Mouse (Mus musculus): ENCODE data around the gene Cep41.
A peak's percentile ranks its signal among the peaks of the same experiment; 100 is the strongest.

The Cep41 gene

DNA sequence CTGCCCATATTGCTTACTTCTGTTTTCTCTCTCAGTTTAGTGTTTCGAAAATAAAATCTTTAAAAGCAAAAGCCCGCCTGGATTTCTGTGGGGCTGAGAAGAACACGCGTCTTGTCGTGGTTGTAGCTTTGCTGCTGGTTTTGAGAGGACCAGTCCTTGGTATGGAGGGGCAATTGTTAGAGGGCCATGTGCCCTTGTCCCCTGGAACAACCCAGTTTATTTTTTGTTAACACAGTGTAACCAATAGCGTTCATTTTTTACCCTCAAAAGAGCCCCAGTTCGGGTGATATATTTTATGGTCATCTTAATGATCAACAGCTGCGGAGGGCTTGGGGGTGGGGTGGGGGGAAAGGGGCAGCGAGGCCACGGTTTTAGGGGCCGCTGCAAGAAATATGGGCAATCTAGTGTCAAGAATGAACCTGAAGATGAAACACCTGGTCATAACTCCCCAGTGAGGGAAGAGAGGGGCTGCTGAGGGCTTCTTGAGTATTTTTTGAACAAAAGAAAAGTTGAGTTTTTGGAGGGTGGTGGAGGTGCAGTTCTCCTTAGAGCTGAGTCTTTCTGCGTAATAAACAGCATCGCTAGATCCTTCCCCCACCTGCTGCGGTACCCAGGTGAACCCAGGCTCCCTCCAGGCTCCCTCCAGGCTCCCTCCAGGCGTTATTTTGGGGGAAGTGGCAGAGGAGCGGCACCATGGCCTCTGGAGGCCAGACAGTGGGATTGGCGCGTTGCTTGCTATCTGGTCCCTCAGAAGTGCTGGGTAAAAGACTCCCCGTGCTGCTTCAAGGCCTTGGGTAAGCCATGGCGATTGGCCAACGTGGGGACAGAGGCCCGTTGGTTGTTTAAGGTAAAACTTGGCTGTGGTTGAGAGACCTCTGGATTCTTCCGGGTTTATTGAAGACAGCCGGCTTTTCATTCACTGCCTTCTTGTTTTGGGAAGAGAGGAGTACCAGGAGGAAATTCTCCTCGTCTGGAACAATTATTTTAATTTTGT is 17.1 kb upstream of the Cep41 start:
- no peak for DNase-seq

DNA sequence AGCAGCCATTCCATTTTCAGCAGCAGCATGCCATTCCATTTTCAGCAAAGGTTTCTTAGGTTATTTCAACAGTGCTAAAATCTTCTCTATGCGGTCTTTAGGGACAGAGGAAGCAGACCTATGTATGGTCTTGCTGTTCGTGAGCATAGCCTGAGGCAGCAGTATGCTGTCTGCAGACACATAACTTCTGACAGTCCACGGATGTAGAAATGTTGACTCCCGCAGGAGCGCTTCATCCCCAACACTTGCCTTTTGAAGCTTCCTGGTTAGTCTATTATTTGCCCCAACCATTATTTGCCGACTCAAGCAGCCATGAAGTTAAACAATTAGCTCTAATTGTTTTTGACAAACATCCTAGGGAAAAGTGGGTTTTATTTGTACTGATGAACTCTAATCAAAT is 15.6 kb upstream of the Cep41 start:
- no peak for DNase-seq

DNA sequence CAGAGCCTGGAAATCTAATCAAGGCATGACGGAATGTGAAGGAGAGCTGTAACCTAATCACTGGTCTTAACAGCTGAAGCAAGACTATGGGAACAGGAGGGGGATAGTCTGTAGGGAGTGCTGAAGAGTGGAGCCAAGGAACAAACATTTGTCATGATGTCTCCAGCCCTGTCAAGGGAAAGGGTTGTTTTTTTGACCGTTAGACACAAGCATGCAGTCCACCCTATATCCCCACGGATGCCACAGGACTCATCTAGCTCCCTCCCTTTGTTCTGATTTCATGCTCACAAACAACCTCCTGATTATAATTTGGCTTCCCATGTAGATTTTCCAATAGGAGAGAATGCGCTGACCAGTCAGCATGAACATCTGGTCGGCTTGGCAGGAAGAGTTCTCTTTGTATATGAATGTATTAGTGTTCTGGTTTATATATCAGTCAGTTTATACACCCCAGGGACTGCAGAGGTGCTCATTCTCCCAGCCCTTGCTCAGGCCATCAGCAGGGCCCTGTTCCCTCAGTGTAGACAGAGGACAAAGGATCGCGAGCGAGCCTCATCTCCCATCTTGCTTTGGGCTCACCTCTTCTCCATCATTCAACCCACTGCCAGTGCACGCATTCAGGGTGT is 10.5 kb upstream of the Cep41 start:
- no peak for DNase-seq

DNA sequence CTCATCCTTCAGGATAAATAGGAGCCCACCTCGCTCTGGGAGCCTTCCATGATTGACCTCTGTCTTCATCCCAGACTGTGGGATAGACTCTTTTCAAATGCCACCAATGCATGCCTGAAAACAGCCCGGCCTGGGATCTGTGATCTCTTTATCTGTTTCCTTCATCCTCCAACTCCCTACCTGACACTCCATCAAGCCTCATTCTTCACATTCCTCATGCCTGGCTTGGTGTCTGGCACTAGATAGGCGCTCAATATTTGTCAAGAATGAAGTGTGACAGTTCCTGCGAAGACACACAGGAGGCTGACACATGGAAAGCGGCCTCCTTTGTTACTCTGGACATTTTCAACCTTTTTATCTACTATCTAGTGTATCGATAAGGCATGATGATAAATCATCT is 9.9 kb upstream of the Cep41 start:
- no peak for DNase-seq

DNA sequence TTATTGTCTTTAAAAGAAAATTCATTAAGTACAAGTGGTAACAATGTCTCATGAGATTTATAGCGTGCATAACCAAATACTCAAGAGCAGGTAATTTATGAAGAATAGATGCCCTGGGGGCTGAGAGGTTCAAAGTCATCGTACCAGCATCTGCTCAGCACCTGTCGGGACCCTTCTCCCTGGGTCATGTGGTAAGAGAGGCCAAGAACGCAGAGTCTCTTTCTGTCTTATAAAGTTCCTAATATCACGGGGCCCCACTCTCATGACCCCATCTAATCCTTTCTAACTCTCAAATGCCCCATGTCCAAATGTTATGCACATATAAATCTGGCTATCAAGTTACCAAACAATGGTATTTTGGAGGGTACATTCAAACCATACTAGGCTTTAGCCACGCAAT is 9.3 kb upstream of the Cep41 start:
- DNase-seq: no peak

DNA sequence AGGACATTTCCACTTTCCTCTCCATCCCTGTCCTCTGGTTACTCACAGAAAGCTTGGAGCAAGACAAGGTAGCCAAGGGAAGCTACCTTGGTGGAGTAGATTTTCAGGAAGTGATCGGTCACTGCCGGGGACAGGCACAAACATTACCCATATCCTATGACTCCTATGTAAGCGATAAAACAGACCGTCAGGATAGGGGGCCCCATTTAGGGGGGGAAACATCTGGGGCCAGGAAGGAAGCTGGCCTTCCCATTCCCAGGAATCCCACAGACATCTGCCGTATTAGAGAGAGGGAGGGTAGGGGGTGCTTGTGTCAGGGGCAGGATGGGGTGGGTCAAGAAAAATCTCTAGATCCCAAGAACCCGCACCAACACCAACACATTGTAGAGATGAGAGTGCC is 6.6 kb upstream of the Cep41 start:
- no peak for DNase-seq

DNA sequence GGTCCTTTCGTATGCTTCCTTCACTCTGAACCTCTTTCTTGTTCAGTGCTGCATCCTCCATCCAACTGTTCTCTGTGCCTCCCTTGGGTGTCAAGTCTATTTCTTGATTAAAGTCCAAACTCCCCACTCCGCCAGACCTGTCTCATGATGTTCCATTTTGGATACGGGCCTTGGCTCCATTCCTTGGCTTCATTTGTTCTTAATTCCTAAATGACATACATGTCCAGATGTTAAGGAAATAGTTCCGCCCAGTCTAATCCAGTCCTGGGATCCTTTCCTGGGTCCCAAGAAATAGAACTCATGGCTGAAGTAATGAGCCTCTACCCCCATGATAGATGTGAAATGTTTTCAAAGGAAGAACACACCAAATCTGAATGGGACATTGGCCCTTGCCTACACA is 4.5 kb upstream of the Cep41 start:
- no peak for DNase-seq

DNA sequence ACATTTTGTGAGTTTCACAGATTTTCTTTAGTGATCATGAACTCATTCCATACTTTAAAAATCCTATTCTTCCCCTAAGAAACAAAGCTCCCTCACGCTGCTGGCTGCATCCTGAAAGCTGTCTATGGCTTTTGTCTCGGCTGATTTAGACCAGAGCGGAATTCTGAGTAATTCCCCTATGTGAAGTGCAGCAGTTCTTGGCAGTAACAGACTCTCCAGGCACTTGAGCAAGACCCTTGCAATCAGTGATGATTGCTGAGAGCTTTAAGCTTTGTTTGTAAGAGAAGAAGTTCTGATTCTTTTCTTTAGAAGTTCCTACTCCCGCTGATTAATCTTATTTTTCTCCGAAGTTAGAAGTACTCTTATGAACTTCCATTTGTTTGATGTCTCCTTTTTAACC is 3.9 kb upstream of the Cep41 start:
- DNase-seq: no peak

DNA sequence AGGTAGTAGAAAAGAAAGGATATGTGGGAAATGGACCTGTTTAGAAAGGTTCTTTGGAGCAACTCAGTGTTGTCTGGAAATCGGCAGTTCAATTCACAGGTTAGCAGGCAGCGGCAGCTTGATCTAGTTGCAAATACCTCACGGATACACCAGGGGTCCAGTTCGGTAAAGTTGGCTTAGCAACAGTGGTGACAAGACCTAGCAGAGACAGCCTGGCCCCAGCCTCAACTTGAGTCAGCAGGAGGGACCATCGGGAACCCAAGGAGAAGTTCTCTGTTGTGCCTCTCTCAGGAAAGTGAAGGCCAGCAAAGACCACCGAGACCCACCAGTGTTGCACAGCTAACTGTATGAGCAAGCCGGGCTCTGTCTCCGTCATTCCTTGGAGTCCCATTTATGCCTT is 1.6 kb upstream of the Cep41 start:
- no peak for DNase-seq

DNA sequence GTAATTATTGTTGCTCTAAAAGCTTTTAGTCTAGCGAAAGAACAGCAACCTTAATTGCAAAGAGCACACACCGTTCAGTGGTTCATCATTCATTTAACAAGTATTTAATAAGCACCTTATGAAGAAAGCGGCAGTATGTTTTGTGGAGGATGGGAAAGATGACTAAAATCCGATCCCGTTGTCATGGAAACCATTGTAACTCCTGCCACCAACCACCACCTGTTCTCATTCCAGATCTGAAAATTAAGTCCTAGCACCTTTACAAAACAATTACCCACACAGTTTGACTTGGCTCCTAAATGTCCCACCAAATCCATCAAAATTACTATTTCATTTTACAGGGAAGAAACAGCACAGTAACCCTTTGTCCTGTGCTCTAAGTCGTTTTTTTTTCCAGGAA is 660 bp upstream of the Cep41 start:
- DNase-seq: peak; percentile 67

DNA sequence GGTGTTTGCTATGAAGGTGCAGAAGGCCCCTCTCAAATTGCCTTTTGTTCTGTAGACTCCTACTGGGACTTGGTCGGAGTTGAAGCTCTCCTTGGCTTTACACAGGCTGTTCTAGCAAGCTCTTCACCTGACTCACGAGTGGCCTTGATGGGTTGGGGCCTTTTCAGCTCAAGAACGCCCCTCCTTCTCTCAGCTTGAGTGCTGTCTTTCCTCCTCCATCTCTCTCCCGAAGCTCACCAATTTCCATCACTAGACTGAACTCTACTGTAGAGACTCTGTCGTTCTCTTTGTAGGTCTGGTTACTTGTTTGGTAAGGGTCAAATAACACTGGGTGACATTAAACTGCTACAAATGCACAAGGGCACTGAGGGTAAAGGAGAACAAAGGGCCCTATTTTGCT is 723 bp downstream of the Cep41 start:
- DNase-seq: no peak

DNA sequence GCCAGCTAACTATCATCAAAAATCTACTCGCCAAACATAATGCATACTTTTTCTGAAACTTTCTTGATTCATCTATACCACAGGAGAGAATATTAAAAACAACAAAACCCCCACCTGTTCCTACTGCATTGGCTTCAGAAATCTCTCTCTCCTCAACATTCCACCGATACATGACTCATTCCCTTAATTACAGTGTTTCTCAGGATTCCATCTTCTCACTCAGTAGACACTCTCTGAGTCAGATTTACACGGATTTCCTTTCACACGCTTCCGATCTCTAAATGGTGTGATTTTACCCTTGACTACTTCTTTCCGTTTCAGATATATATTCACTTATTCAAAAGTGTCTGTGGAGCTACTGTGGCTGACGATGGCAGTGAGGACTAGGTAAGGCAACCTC is 6.4 kb downstream of the Cep41 start:
- no peak for DNase-seq

DNA sequence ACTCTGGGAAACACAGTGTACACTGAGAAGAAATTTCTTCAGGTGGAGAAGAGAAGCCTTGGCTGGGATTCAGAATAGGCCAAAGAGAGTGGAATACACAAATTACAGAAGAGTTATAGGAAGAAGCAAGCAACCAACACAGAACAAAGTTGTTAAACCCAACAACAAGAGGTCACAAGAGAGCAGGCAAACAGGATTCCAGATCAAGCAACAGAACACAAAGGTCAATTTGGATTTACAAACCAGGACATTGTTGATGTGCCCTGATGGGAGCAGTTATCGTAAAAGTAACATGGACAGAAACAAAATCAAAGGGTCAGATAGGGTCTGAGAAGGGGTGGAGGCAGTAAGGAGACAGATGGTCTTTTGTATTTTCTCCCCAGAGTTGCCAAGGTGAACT is 9.0 kb downstream of the Cep41 start:
- no peak for DNase-seq

DNA sequence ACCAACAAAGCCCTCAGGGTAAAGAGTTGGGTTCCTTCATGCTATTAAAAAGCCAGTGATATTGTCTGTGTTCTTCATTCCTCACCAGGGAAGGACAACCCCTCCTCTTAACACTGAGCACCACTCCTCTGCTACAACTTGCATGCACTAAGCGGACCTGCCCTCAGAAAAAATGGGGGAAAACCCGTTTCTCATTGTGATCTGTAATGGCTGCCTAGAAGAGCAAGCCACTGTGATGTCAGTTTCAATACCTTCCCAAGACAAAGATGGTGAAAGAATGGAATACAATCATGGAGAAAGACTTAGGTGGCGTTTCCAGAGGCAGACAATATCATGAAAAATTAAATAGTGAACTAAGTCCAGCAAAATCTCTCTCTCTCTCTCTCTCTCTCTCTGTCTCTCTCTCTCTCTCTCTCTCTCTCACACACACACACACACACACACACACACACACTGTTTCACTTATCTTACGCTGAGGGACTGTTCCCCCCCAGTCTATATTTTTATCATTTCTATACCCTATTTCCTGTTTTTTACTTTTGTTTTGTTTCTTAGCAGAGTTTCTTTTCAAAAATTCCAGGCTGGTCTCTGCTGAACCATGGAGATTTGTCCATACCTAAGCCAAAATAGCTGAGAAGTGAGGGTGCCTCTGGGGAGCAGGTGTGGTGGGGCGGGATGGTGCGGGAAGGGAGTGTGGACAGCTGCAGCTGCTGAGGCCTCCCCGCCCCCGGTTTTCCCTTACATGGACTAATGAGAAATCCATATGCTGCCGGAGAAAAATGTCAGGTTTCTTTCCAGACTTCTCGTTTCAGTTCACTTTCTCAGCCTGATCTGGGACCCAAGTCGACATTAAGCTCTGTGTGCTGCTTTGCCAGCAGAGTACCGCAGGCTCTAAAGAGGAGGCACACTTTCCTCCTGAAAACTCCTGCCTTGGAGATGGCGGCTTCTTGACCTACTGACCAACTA is 11.3 kb downstream of the Cep41 start:
- peak; percentile 33 for DNase-seq

DNA sequence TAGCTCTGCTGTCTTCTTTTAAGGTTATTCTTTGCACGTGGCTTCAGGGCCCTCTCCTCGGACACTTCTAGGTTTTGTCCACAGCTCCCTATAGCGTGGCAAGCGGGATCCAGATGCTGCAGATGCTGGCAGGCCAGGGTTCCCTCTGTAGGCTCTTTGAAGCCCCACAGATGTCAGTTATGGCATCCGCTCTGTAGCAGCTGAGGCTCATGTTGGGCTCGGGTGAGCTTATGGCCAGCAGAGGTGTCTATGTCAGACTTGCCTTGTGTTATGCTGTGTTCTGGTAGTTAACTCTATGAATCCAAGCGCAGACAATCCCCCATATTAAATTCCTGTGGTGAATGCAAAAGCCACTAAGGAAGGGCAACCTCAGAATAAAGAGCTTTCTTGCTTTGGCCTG is 13.1 kb downstream of the Cep41 start:
- DNase-seq: no peak

DNA sequence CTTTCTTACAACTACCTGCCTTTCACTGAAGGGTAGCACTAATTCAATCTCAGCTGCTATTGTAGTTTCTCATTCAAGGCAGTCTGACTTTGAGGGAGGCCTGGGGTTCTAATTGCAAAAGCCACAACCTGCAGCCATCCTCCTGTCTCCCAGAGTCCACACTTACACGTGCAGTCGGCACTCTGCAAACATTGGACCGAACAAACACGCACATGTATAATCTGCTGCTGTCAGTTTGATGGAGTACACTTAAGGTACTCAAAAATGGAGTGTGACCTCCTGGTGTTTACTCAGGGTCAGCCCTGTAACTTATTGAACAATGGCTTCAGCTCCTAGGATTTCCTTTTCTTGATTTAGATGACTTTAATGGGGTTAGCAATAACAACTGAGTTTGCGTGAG is 14.0 kb downstream of the Cep41 start:
- no peak for DNase-seq

DNA sequence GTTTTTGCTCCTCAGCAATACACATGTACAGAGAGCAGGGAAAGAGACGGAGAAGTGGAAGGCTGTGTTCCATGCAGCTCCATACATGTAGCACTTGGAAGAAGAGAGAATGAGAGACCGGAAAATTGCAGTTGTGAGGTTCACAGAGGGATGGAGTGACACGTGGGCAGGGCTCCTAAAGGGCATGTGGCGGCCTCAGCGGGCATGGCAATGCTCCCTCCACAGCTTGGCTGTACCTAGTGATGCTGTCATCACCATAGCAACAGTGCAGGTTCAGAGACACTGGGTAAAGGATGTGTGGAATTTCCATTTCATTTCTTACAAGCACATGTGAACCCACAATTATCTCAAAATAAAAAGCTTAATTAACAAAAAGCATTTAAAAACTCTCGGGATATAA is 15.1 kb downstream of the Cep41 start:
- no peak for DNase-seq

DNA sequence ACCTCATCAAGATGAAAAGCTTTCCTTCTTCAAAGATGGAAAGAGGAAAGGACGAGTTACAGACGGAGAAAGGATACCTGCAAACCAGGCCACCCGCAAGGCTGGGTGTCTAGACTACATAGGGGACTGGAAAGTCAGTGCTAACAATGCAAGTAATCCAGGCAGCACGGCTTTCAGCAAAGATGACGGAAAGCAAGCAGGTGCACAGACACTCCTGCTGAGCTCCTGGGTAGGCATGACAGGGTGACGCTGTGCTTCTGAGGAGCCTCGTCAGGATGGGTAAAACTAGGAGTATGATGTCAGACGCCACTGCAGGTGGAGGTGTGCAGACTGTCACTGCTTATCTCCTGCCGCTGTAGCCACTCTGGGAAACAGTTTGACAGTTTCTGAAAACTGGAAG is 16.0 kb downstream of the Cep41 start:
- no peak for DNase-seq

DNA sequence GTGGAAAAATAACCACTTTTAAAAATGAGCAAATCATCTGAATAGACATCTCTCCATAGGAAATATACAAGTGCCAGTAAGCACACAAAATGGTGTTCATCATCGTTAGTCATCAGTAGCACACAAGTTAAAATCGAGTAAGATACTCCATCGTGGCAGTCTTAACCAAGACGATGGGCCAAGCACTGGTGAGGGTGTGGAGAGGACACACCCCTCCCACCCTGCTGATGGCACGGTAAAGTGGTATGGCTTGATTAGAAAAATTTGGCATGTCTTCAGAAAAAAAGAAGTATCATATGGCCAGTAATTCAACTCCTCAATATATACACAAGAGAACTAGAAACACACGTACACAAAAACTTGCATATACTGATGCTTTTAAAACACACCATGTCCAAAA is 17.0 kb downstream of the Cep41 start:
- DNase-seq: no peak

DNA sequence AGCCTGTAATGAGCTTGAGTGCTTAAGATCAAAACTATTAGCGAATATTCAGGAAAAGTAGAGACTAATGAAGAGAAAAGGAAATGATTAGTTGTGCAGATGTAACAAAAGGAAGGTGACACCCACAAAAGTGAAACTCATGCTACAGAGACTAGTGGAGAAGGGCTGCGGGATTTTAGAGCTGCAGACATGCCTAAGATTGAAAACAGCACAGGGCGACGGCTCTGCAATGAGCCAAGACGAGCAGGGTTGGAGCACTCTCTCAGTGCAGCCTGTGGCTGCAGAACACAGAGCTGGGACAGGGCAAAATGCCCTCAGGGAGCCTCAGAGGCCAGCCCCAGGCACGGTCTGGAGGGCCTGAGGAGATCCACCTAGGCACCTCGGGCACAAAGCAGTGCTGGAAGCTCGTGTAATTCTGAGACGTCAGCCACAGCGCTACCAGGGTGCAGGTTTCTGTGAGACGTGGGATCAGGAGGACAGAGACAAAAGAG is 18.2 kb downstream of the Cep41 start:
- no peak for DNase-seq

DNA sequence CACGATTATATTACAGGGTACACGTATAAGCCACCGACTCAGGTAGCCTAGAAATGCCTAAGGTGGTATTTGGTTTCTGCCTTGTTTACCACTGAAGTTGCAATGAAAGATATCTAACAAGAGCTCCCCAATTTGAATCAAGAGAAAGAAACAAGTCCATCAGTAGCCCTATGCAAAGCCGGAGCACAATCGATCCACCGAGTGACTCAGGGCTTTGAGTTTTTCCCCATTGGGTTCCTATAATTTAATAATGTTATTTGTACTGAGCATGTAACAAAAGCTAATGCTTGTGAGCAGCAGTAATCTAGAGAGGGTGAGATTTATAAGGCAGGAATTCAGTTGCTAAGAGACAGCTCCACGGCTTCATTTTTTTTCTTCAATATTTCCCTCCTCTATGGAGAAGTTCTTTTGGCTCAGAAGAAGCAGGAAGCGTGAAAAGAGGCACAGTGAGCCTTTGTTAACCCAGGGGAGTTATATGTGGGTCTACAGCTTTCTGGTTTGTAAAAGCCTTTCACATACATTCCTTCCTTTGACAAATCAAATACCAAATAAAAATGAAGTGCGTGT is 18.8 kb downstream of the Cep41 start:
- DNase-seq: no peak

DNA sequence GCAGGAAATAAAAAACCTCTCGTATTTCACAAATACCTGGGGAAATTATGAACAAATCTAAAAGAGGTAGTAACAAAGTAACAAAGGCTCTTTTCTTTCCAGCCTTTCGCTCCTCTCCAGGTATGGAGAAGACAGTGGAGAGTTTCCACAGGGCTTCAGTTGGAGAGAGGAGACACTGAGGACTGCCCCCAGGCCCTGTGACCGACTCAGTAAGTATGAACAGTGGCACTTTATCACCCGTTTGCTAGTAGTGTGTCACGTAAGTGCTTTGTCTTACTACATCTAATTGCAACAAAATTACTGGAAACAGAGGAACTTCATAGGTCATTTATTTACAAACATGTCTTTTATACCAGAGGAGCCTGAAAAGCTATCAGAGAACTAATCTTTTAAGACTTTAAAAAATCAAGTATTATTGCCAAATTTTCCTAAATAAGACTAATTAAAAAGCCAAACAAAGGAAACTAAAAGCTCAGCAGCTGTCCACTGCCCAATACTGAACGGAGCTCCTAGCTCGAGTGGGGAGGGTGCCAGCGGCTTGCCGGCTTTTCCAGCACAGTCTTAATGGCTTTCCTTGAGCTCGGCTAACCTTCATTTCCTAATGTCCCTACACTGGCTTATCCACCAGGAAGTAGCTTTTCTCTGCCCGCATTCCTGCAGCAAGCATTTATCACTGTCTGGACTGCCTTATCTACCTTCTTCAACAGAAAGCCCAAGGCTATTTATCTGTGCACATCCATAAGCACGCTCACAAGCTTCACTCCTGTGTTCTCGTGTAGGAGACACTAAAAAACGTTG is 19.6 kb downstream of the Cep41 start:
- DNase-seq: no peak
